Mouse (Mus musculus): ENCODE results near the gene Snrnp27. TPM values are rescaled to one million over a fixed set of nuclear protein-coding genes. Genes with fewer than 3 reads are reported as not detected.

Snrnp27 gene
- total and polyA plus RNA-seq, 2 experiments, result 8.6 to 18.7 TPM

DNA sequence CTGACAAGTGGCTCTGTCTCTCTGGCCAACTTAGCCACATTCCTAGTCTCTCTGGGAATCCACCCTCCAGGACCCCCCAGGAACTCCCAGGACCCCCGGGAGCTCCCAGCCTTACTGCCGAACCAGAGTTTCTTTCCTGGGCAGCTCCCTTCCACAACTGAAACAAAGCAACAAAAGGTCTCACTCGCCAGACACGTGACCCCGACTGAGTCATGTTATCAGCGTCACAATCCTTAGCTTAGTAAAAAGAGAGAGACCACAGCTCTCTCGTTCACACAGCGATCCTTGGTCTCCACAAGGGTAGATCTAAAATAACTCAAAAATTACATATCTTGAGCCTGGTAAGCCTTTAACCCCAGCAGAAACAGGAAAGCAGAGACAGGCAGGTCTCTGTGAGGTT is 42.6 kb downstream of the Snrnp27 start:
- Histone ChIP-seq H3K79me2 (ENCODE audit: control insufficient read depth, insufficient read depth, low read length) (no peaks in the 10 kb centered on the region), H3K4me3 (ENCODE audit: insufficient read depth, low read depth, low read length) (no peak overlapping the region), H3K27ac (replicated peaks; ENCODE audit: insufficient read depth, low read depth, low read length) (no peak overlapping the region), H3K4me1 (ENCODE audit: control insufficient read depth, insufficient read depth, low read length) (peaks cover 1% of the 10 kb centered on the region; the same call in 1 of the 2 replicates), H3K36me3 (ENCODE audit: control insufficient read depth, insufficient read depth, low read length) (no peaks in the 10 kb centered on the region), H3K27me3 (ENCODE audit: control insufficient read depth, insufficient read depth, low read length) (no peaks in the 10 kb centered on the region), H3K9ac (ENCODE audit: low read depth, low read length) (no peak overlapping the region)
- TF ChIP-seq CTCF (IDR thresholded peaks at IDR 0.05; ENCODE audit: low read depth, low read length) (no peak), POLR2A (IDR thresholded peaks at IDR 0.05; ENCODE audit: extremely low read depth, insufficient read depth, low read length) (no peak)
- DNase-seq (ENCODE audit: extremely low read depth, low read depth, low spot score), result no peak
- 85% methylated on average over 8 of the region's 8 CpGs for WGBS

DNA sequence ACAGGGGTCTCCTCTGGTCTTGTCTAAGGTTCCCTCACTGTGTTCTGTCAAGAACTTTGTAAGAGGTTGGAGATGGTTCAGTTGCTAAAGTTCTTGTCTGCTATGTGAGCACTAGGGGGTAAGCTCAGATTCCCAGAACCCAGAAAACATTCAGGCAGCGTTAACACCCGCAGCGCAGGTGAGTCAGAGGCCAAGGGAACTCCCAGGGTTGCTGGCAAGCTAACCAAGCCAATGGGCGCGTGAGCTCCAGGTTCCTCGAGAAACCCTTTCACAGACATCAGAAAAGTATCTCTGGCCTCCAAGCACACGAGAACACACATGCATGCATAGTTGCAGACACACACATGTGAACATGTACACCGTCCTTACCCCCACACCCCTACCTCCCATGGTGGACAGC is 43.5 kb downstream of the Snrnp27 start:
- Histone ChIP-seq H3K27me3 (ENCODE audit: control insufficient read depth, insufficient read depth, low read length) (no peaks in the 10 kb centered on the region), H3K4me1 (ENCODE audit: control insufficient read depth, insufficient read depth, low read length) (peaks cover 1% of the 10 kb centered on the region; the same call in 1 of the 2 replicates), H3K9ac (ENCODE audit: low read depth, low read length) (no peak overlapping the region), H3K27ac (replicated peaks; ENCODE audit: insufficient read depth, low read depth, low read length) (no peak overlapping the region), H3K36me3 (ENCODE audit: control insufficient read depth, insufficient read depth, low read length) (no peaks in the 10 kb centered on the region), H3K4me3 (ENCODE audit: insufficient read depth, low read depth, low read length) (no peak overlapping the region), H3K79me2 (ENCODE audit: control insufficient read depth, insufficient read depth, low read length) (no peaks in the 10 kb centered on the region)
- TF ChIP-seq POLR2A (IDR thresholded peaks at IDR 0.05; ENCODE audit: extremely low read depth, insufficient read depth, low read length), result no peak
- no peak for TF ChIP-seq CTCF (IDR thresholded peaks at IDR 0.05; ENCODE audit: low read depth, low read length)
- 82% methylated on average over 8 of the region's 8 CpGs for WGBS
- DNase-seq (ENCODE audit: extremely low read depth, low read depth, low spot score), result no peak

DNA sequence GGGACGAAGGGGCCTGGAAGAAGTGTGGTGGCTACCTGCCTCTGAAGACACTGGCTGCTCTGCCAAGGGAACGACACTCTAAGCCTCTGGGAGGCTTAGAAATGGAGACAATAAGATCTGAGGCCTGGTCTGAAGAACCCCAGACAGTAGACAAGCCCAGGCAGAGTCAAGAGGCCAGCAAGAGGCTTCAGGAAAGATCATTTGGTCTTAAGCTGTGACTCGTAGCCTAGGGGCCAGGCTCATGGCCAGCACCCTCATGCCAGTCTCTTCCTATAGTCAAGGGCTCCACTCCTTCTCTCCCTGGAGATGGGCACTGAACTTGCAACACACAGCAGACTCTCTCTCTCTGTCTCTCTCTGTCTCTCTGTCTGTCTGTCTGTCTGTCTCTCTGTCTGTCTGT is 44.2 kb downstream of the Snrnp27 start:
- 95% methylated on average over 3 of the region's 3 CpGs for WGBS
- DNase-seq (ENCODE audit: extremely low read depth, low read depth, low spot score), result no peak
- Histone ChIP-seq H3K27ac (replicated peaks; ENCODE audit: insufficient read depth, low read depth, low read length) (no peak overlapping the region), H3K9ac (ENCODE audit: low read depth, low read length) (no peak overlapping the region), H3K79me2 (ENCODE audit: control insufficient read depth, insufficient read depth, low read length) (no peaks in the 10 kb centered on the region), H3K36me3 (ENCODE audit: control insufficient read depth, insufficient read depth, low read length) (no peaks in the 10 kb centered on the region), H3K4me1 (ENCODE audit: control insufficient read depth, insufficient read depth, low read length) (peaks cover 1% of the 10 kb centered on the region; the same call in 1 of the 2 replicates), H3K27me3 (ENCODE audit: control insufficient read depth, insufficient read depth, low read length) (no peaks in the 10 kb centered on the region), H3K4me3 (ENCODE audit: insufficient read depth, low read depth, low read length) (no peak overlapping the region)
- TF ChIP-seq POLR2A (IDR thresholded peaks at IDR 0.05; ENCODE audit: extremely low read depth, insufficient read depth, low read length) (no peak), CTCF (IDR thresholded peaks at IDR 0.05; ENCODE audit: low read depth, low read length) (no peak)

DNA sequence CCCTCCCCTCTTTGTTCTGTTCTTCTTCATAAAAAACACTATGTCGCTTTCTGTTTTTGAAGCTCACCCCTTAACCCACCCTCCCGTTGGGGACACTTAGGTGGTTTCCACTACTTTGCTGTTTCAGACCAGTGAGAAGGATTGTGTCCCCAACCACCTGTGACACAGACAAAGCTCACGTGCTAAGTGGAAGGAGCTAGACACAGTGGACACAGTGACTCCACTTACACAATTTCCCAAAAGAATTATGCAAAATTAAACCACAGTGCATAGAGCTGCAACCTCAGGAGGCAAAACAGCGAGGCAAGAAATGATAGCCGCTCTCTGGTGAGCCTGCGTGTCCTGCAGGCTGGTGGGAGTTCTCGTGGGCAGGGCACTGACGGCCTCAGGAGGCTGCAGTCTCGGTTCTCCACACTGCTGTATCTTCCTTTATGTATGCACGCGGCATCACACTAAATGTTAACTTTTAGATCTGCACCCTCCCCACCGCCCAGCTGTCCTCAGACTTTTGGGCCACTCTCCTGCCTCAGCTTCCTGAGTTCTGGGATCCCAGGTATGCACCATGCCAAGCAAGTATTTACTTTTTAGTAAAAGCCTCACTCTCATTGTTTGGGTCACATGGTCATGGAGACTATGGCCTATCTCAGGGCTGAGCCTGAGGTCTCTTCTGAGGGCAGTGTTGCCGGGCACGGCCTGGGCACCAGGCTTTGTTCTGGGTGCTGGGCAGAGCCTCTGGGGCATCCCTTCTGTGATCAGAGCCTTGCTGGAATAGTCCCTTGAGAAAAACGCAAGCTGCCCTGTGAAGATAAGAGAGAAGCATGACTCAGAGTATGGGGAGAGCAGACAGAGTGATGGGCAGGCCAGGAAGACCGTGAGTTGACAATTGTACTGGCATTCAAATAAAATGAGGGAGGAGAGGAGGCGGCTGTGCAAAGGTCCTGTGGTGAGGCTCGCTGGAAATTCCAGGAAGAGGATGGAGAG is 44.9 kb downstream of the Snrnp27 start:
- Histone ChIP-seq H3K4me3 (ENCODE audit: insufficient read depth, low read depth, low read length) (no peak overlapping the region), H3K4me1 (ENCODE audit: control insufficient read depth, insufficient read depth, low read length) (peaks cover 1% of the 10 kb centered on the region; the same call in 1 of the 2 replicates)

DNA sequence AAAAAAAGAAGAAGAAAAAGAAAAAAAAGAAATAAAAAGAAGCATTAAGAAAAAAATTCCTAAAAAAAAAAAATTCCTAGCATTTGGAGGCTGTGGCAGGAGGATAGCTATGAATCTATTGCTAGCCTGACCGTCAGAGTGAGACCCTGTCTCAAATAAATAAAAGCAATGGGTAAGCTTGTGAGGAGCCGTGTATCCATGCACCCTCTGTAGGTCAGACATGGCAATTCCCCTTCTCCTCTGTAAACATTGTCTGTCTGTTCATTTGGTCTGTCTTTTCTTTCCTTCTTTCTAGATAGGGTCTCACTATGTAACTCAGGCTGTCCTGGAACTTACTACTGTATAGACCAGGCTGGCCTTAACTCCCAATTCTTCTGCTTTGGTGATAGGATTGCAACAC is 45.9 kb downstream of the Snrnp27 start:
- H3K4me1 ChIP-seq (ENCODE audit: control insufficient read depth, insufficient read depth, low read length), result peaks cover 1% of the 10 kb centered on the region; the same call in 1 of the 2 replicates
- 51% methylated on average over 2 of the region's 2 CpGs for WGBS
- TF ChIP-seq POLR2A (IDR thresholded peaks at IDR 0.05; ENCODE audit: extremely low read depth, insufficient read depth, low read length) (no peak), CTCF (IDR thresholded peaks at IDR 0.05; ENCODE audit: low read depth, low read length) (peak; percentile 19; the same call in 1 of the 2 replicates)
- no peaks in the 10 kb centered on the region for H3K79me2 ChIP-seq (ENCODE audit: control insufficient read depth, insufficient read depth, low read length)
- no peaks in the 10 kb centered on the region for H3K27me3 ChIP-seq (ENCODE audit: control insufficient read depth, insufficient read depth, low read length)
- H3K36me3 ChIP-seq (ENCODE audit: control insufficient read depth, insufficient read depth, low read length), result no peaks in the 10 kb centered on the region
- H3K27ac ChIP-seq (replicated peaks; ENCODE audit: insufficient read depth, low read depth, low read length), result no peak overlapping the region
- no peak overlapping the region for H3K4me3 ChIP-seq (ENCODE audit: insufficient read depth, low read depth, low read length)
- H3K9ac ChIP-seq (ENCODE audit: low read depth, low read length), result no peak overlapping the region
- DNase-seq (ENCODE audit: extremely low read depth, low read depth, low spot score), result no peak

More for the DNA sequence above, 44.9 kb downstream of the Snrnp27 start:
- H3K36me3 ChIP-seq (ENCODE audit: control insufficient read depth, insufficient read depth, low read length), result no peaks in the 10 kb centered on the region
- H3K27ac ChIP-seq (replicated peaks; ENCODE audit: insufficient read depth, low read depth, low read length), result no peak overlapping the region
- H3K79me2 ChIP-seq (ENCODE audit: control insufficient read depth, insufficient read depth, low read length), result no peaks in the 10 kb centered on the region
- H3K27me3 ChIP-seq (ENCODE audit: control insufficient read depth, insufficient read depth, low read length), result no peaks in the 10 kb centered on the region
- 90% methylated on average over 18 of the region's 18 CpGs for WGBS
- TF ChIP-seq CTCF (IDR thresholded peaks at IDR 0.05; ENCODE audit: low read depth, low read length), result no peak
- TF ChIP-seq POLR2A (IDR thresholded peaks at IDR 0.05; ENCODE audit: extremely low read depth, insufficient read depth, low read length), result no peak
- DNase-seq (ENCODE audit: extremely low read depth, low read depth, low spot score), result no peak
- H3K9ac ChIP-seq (ENCODE audit: low read depth, low read length), result no peak overlapping the region

DNA sequence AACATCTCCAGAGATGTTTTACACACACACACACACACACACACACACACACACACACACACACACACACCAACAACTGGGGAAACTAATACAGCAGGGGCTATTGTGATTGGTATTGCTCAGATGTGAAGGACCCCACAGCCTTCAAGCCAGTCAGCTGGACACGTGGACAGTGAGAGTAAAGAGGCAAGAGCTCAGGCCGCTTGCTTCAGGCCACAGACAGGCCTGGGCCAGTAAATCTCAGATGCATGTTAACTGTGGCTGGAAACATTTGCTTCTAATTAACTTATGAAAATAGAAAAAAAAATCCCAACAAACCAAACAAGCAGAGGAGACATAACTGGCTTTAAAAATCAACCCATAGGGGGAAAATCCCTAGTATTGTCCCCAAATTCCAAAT is 46.5 kb downstream of the Snrnp27 start:
- Histone ChIP-seq H3K27me3 (ENCODE audit: control insufficient read depth, insufficient read depth, low read length) (no peaks in the 10 kb centered on the region), H3K36me3 (ENCODE audit: control insufficient read depth, insufficient read depth, low read length) (no peaks in the 10 kb centered on the region), H3K4me1 (ENCODE audit: control insufficient read depth, insufficient read depth, low read length) (peaks cover 1% of the 10 kb centered on the region; the same call in 1 of the 2 replicates), H3K9ac (ENCODE audit: low read depth, low read length) (no peak overlapping the region), H3K4me3 (ENCODE audit: insufficient read depth, low read depth, low read length) (no peak overlapping the region), H3K79me2 (ENCODE audit: control insufficient read depth, insufficient read depth, low read length) (no peaks in the 10 kb centered on the region), H3K27ac (replicated peaks; ENCODE audit: insufficient read depth, low read depth, low read length) (no peak overlapping the region)
- no peak for DNase-seq (ENCODE audit: extremely low read depth, low read depth, low spot score)
- WGBS, result 93% methylated on average over 2 of the region's 2 CpGs
- no peak for TF ChIP-seq POLR2A (IDR thresholded peaks at IDR 0.05; ENCODE audit: extremely low read depth, insufficient read depth, low read length)
- no peak for TF ChIP-seq CTCF (IDR thresholded peaks at IDR 0.05; ENCODE audit: low read depth, low read length)
